Mouse (Mus musculus): Measurements from ENCODE around the gene Spop. TPM values are rescaled to one million over a fixed set of nuclear protein-coding genes. Genes with fewer than 3 reads are reported as not detected.

Spop gene
- polyA plus RNA-seq, 1 experiment, result 38.5 TPM

DNA sequence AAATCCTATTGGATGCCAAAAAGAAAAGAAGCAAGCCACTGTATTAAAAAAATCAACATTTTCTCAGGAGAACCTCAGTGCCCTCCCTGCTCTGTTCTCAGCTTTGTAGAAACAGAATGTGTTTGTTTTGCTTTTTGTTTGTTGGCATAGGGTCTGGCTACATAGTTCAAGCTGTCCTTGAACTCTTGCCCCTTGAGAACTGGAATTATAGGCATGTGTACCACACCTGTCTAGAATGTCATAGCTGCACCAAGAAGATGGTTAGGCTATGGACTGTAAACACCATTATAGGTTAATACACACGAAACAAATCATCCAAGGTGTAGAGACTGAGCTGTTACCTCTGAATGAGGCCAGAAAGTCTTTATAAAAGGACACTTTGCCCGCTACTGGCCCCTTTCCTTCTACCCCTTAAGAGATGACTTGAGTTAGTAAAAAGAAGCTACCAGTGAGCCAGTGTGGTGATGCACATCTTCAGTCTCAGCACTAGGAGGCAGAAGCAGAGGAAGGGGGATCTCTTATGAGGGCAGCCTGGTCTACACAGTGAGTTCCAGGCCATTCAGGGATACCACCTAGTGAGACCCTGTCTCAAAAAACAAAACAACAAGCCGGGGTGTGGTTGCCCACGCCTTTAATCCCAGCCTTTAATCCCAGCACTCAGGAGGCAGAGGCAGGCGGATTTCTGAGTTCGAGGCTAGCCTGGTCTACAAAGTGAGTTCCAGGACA is 32.9 kb downstream of the Spop start:
- H3K4me1 ChIP-seq (ENCODE audit: control insufficient read depth, insufficient read depth, low read length), result no peaks in the 10 kb centered on the region
- TF ChIP-seq POLR2A (IDR thresholded peaks at IDR 0.05; ENCODE audit: insufficient read depth, low read length) (no peak), EP300 (IDR thresholded peaks at IDR 0.05; ENCODE audit: insufficient read depth, low read depth, low read length) (no peak), CTCF (IDR thresholded peaks at IDR 0.05; ENCODE audit: low read depth, low read length) (no peak)
- no peak overlapping the region for H3K27ac ChIP-seq (ENCODE audit: insufficient read depth, low read length)
- H3K9ac ChIP-seq (ENCODE audit: low read depth, poor library complexity, severe bottlenecking), result no peak overlapping the region
- no peak overlapping the region for H3K4me3 ChIP-seq (ENCODE audit: low read depth, low read length)
- H3K9me3 ChIP-seq (replicated peaks; ENCODE audit: control insufficient read depth, insufficient read depth, low read length, poor library complexity, severe bottlenecking), result no peaks in the 10 kb centered on the region
- no peaks in the 10 kb centered on the region for H3K27me3 ChIP-seq (ENCODE audit: control insufficient read depth, insufficient read depth, low read length, poor library complexity, severe bottlenecking)
- H3K36me3 ChIP-seq (ENCODE audit: control insufficient read depth, insufficient read depth, low read length, poor library complexity, severe bottlenecking), result no peaks in the 10 kb centered on the region; the same call in none of the 2 replicates

DNA sequence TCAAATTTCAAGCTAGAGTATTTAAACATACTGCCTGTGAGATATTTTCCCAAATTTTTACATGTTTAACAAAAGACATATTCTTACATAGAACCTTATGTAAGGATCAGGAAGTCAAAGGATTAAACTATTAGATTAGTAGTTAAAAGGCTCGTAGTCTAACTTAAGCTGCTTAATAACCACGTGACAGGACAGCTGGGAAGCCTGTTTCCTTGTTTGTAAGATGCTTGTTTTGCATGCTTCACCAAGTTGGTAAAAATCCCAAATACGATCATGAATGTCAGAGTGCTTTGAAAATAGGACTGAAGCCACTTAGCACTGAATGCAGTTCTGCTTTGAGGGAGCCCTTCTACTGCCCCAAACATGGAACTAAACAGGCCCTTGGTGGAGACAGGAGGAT is 34.5 kb downstream of the Spop start:
- no peaks in the 10 kb centered on the region for H3K4me1 ChIP-seq (ENCODE audit: control insufficient read depth, insufficient read depth, low read length)
- no peak overlapping the region for H3K4me3 ChIP-seq (ENCODE audit: low read depth, low read length)
- no peak for TF ChIP-seq CTCF (IDR thresholded peaks at IDR 0.05; ENCODE audit: low read depth, low read length)
- TF ChIP-seq POLR2A (IDR thresholded peaks at IDR 0.05; ENCODE audit: insufficient read depth, low read length), result no peak
- TF ChIP-seq EP300 (IDR thresholded peaks at IDR 0.05; ENCODE audit: insufficient read depth, low read depth, low read length), result no peak
- H3K9me3 ChIP-seq (replicated peaks; ENCODE audit: control insufficient read depth, insufficient read depth, low read length, poor library complexity, severe bottlenecking), result no peaks in the 10 kb centered on the region
- H3K27me3 ChIP-seq (ENCODE audit: control insufficient read depth, insufficient read depth, low read length, poor library complexity, severe bottlenecking), result no peaks in the 10 kb centered on the region
- no peak overlapping the region for H3K9ac ChIP-seq (ENCODE audit: low read depth, poor library complexity, severe bottlenecking)
- H3K36me3 ChIP-seq (ENCODE audit: control insufficient read depth, insufficient read depth, low read length, poor library complexity, severe bottlenecking), result no peaks in the 10 kb centered on the region; the same call in none of the 2 replicates
- H3K27ac ChIP-seq (ENCODE audit: insufficient read depth, low read length), result no peak overlapping the region

DNA sequence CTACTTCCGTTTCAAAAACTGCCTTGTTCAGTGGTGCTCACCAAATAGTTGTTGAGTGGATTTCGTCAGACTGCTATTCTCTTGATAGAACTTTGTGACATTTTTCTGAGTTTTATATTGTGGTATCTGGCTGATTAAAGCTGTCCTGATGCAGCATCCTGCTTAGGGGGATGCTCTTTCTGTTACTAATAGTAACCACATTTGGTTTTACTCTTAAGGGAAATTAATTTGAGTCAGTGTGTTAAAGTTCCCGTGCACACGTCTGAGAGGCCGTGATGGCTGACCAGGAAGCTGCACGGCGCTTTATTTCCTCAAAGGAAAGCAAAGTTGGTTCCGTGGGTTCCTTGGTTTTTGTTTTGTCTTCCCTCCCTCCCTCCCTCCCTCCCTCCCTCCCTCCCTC is 41.5 kb downstream of the Spop start:
- no peaks in the 10 kb centered on the region for H3K4me1 ChIP-seq (ENCODE audit: control insufficient read depth, insufficient read depth, low read length)
- no peak overlapping the region for H3K4me3 ChIP-seq (ENCODE audit: low read depth, low read length)
- no peaks in the 10 kb centered on the region for H3K27me3 ChIP-seq (ENCODE audit: control insufficient read depth, insufficient read depth, low read length, poor library complexity, severe bottlenecking)
- H3K27ac ChIP-seq (ENCODE audit: insufficient read depth, low read length), result no peak overlapping the region
- no peaks in the 10 kb centered on the region for H3K9me3 ChIP-seq (replicated peaks; ENCODE audit: control insufficient read depth, insufficient read depth, low read length, poor library complexity, severe bottlenecking)
- H3K9ac ChIP-seq (ENCODE audit: low read depth, poor library complexity, severe bottlenecking), result no peak overlapping the region
- no peaks in the 10 kb centered on the region for H3K36me3 ChIP-seq (ENCODE audit: control insufficient read depth, insufficient read depth, low read length, poor library complexity, severe bottlenecking)
- no peak for TF ChIP-seq CTCF (IDR thresholded peaks at IDR 0.05; ENCODE audit: low read depth, low read length)

DNA sequence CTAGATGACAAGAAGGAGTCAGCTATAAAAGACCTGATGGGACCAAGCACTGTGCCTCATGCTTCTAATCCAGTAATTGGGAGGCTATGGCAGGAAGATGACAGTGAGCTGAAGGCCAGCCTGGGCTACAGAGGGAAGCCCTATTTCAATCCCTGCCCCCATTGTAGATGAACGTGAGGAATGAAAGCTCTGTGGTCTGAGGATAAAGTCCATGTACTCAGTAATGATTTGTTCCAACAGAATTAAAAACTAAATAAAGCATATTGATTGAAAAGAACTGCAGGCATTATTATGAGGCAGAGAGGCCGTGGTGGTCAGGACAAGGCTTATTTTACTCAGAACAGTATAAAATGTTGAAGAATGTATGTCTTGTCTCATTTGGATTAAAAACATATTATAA is 47.0 kb downstream of the Spop start:
- no peaks in the 10 kb centered on the region for H3K27me3 ChIP-seq (ENCODE audit: control insufficient read depth, insufficient read depth, low read length, poor library complexity, severe bottlenecking)
- H3K4me1 ChIP-seq (ENCODE audit: control insufficient read depth, insufficient read depth, low read length), result no peaks in the 10 kb centered on the region
- TF ChIP-seq POLR2A (IDR thresholded peaks at IDR 0.05; ENCODE audit: insufficient read depth, low read length) (no peak), CTCF (IDR thresholded peaks at IDR 0.05; ENCODE audit: low read depth, low read length) (no peak), EP300 (IDR thresholded peaks at IDR 0.05; ENCODE audit: insufficient read depth, low read depth, low read length) (no peak)
- H3K4me3 ChIP-seq (ENCODE audit: low read depth, low read length), result no peak overlapping the region
- H3K36me3 ChIP-seq (ENCODE audit: control insufficient read depth, insufficient read depth, low read length, poor library complexity, severe bottlenecking), result no peaks in the 10 kb centered on the region
- no peak overlapping the region for H3K27ac ChIP-seq (ENCODE audit: insufficient read depth, low read length)
- H3K9ac ChIP-seq (ENCODE audit: low read depth, poor library complexity, severe bottlenecking), result no peak overlapping the region
- no peaks in the 10 kb centered on the region for H3K9me3 ChIP-seq (replicated peaks; ENCODE audit: control insufficient read depth, insufficient read depth, low read length, poor library complexity, severe bottlenecking)

DNA sequence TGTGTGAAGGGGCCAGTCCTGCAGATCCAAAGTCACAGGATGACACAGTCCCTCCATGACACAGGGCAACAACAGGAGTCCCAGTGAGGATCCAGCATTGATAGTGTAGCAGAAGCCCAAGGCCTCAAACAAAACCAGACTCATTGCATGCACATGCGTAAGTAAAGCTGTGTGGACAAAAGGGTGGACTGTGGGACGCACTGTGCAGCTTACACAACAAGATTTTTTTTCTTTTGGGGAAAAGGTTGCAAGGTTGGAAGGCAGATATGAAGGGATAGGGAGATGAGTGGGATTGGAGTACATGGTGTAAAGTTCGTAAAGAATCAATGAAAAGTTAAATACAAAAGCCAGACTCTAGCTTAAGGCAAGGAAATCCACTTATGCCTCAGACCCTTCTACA is 48.3 kb downstream of the Spop start:
- Histone ChIP-seq H3K27me3 (ENCODE audit: control insufficient read depth, insufficient read depth, low read length, poor library complexity, severe bottlenecking) (no peaks in the 10 kb centered on the region), H3K9me3 (replicated peaks; ENCODE audit: control insufficient read depth, insufficient read depth, low read length, poor library complexity, severe bottlenecking) (no peaks in the 10 kb centered on the region), H3K27ac (ENCODE audit: insufficient read depth, low read length) (no peak overlapping the region), H3K4me1 (ENCODE audit: control insufficient read depth, insufficient read depth, low read length) (no peaks in the 10 kb centered on the region), H3K4me3 (ENCODE audit: low read depth, low read length) (no peak overlapping the region), H3K9ac (ENCODE audit: low read depth, poor library complexity, severe bottlenecking) (no peak overlapping the region), H3K36me3 (ENCODE audit: control insufficient read depth, insufficient read depth, low read length, poor library complexity, severe bottlenecking) (no peaks in the 10 kb centered on the region)
- TF ChIP-seq EP300 (IDR thresholded peaks at IDR 0.05; ENCODE audit: insufficient read depth, low read depth, low read length) (no peak), POLR2A (IDR thresholded peaks at IDR 0.05; ENCODE audit: insufficient read depth, low read length) (no peak), CTCF (IDR thresholded peaks at IDR 0.05; ENCODE audit: low read depth, low read length) (no peak)

DNA sequence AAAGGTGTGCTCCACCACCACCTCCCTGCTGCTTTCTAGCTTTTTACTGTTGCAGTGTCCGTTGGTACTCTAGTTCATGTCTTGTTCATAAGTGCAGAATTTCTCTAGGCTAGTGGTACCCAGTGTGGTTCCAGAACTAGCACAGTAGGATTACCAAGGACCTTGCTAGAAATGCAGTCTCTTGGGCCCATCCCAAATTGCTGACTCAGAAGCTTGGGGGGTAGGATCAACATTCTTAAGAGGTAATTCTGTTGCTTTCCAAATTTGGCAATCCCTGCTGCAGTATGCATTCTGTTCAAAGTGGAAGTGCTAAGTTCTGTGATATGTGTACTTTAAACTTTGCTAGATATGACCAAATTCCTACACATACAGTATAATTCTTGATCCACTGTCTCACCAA is 53.9 kb downstream of the Spop start:
- H3K27me3 ChIP-seq (ENCODE audit: control insufficient read depth, insufficient read depth, low read length, poor library complexity, severe bottlenecking), result no peaks in the 10 kb centered on the region
- no peak overlapping the region for H3K4me3 ChIP-seq (ENCODE audit: low read depth, low read length)
- no peaks in the 10 kb centered on the region for H3K4me1 ChIP-seq (ENCODE audit: control insufficient read depth, insufficient read depth, low read length)

More for the DNA sequence above, 53.9 kb downstream of the Spop start:
- Histone ChIP-seq H3K9me3 (replicated peaks; ENCODE audit: control insufficient read depth, insufficient read depth, low read length, poor library complexity, severe bottlenecking) (no peaks in the 10 kb centered on the region), H3K9ac (ENCODE audit: low read depth, poor library complexity, severe bottlenecking) (no peak overlapping the region), H3K36me3 (ENCODE audit: control insufficient read depth, insufficient read depth, low read length, poor library complexity, severe bottlenecking) (peaks cover 13% of the 10 kb centered on the region), H3K27ac (ENCODE audit: insufficient read depth, low read length) (no peak overlapping the region)
- no peak for TF ChIP-seq POLR2A (IDR thresholded peaks at IDR 0.05; ENCODE audit: insufficient read depth, low read length)
- TF ChIP-seq CTCF (IDR thresholded peaks at IDR 0.05; ENCODE audit: low read depth, low read length), result no peak
- TF ChIP-seq EP300 (IDR thresholded peaks at IDR 0.05; ENCODE audit: insufficient read depth, low read depth, low read length), result no peak
